Mouse (Mus musculus): ENCODE results near the gene Eaf1. TPM values are rescaled to one million over a fixed set of nuclear protein-coding genes. Genes with fewer than 3 reads are reported as not detected.
A peak's percentile ranks its signal among the peaks of the same experiment; 100 is the strongest.

Gene Eaf1
- polyA plus RNA-seq, 1 experiment from 2014 or later, result 36.9 TPM

- 76% methylated on average over 7 of the region's 7 CpGs for WGBS
Observed at GRCm38 (mm10) chr14:31525040-31525810, 31.0 kb downstream of the Eaf1 start.

GRCm38 (mm10) chr14:31530847-31531246, 36.6 kb downstream of the Eaf1 start:
- no peak for DNase-seq (ENCODE audit: low spot score)
- Histone ChIP-seq H3K4me1 (peaks cover 26% of the 10 kb centered on the region), H3K36me3 (no peaks in the 10 kb centered on the region), H3K9me3 (replicated peaks) (no peaks in the 10 kb centered on the region), H3K4me3 (no peak overlapping the region), H3K27me3 (ENCODE audit: low read depth, poor library complexity, severe bottlenecking) (no peaks in the 10 kb centered on the region), H3K27ac (peak overlapping the region; percentile 63; the same call in 1 of the 2 replicates)
- WGBS, result 93% methylated on average over 4 of the region's 4 CpGs

More at GRCm38 (mm10) chr14:31525040-31525810, 31.0 kb downstream of the Eaf1 start:
- no peaks in the 10 kb centered on the region for H3K36me3 ChIP-seq
- no peak for DNase-seq (ENCODE audit: low spot score)
- H3K9me3 ChIP-seq (replicated peaks), result no peaks in the 10 kb centered on the region
- peaks cover 4% of the 10 kb centered on the region; the same call in 1 of the 2 replicates for H3K4me1 ChIP-seq
- H3K27me3 ChIP-seq (ENCODE audit: low read depth, poor library complexity, severe bottlenecking), result no peaks in the 10 kb centered on the region
- H3K4me3 ChIP-seq, result no peak overlapping the region
- no peak overlapping the region for H3K27ac ChIP-seq

- WGBS, result 66% methylated on average over 12 of the region's 12 CpGs
- no peak for DNase-seq (ENCODE audit: low spot score)
Observed at GRCm38 (mm10) chr14:31531506-31532148, 37.4 kb downstream of the Eaf1 start.

GRCm38 (mm10) chr14:31532656-31533055, 38.5 kb downstream of the Eaf1 start:
- Histone ChIP-seq H3K27me3 (ENCODE audit: low read depth, poor library complexity, severe bottlenecking) (no peaks in the 10 kb centered on the region), H3K4me1 (peaks cover 26% of the 10 kb centered on the region), H3K4me3 (no peak overlapping the region), H3K27ac (peak overlapping the region; percentile 7; the same call in 1 of the 2 replicates), H3K36me3 (no peaks in the 10 kb centered on the region), H3K9me3 (replicated peaks) (no peaks in the 10 kb centered on the region)
- no peak for DNase-seq (ENCODE audit: low spot score)
- 81% methylated on average over 3 of the region's 3 CpGs for WGBS

More at GRCm38 (mm10) chr14:31531506-31532148, 37.4 kb downstream of the Eaf1 start:
- Histone ChIP-seq H3K4me3 (no peak overlapping the region), H3K4me1 (peaks cover 26% of the 10 kb centered on the region), H3K27ac (peak overlapping the region; percentile 63), H3K9me3 (replicated peaks) (no peaks in the 10 kb centered on the region), H3K36me3 (no peaks in the 10 kb centered on the region), H3K27me3 (ENCODE audit: low read depth, poor library complexity, severe bottlenecking) (no peaks in the 10 kb centered on the region)

GRCm38 (mm10) chr14:31537298-31537697, 43.1 kb downstream of the Eaf1 start:
- Histone ChIP-seq H3K27ac (no peak overlapping the region), H3K36me3 (no peaks in the 10 kb centered on the region), H3K4me3 (no peak overlapping the region), H3K4me1 (peaks cover 9% of the 10 kb centered on the region), H3K9me3 (replicated peaks) (no peaks in the 10 kb centered on the region), H3K27me3 (ENCODE audit: low read depth, poor library complexity, severe bottlenecking) (no peaks in the 10 kb centered on the region)
- WGBS, result 82% methylated on average over 6 of the region's 6 CpGs
- DNase-seq (ENCODE audit: low spot score), result no peak

- WGBS, result 79% methylated on average over 11 of the region's 11 CpGs
- H3K9me3 ChIP-seq (replicated peaks), result no peaks in the 10 kb centered on the region
- no peaks in the 10 kb centered on the region for H3K36me3 ChIP-seq
- no peaks in the 10 kb centered on the region for H3K27me3 ChIP-seq (ENCODE audit: low read depth, poor library complexity, severe bottlenecking)
- no peak overlapping the region for H3K4me3 ChIP-seq
- peak overlapping the region; percentile 21; the same call in 1 of the 2 replicates for H3K27ac ChIP-seq
- no peaks in the 10 kb centered on the region for H3K4me1 ChIP-seq
- no peak for DNase-seq (ENCODE audit: low spot score)
Observed at GRCm38 (mm10) chr14:31543885-31544442, 49.8 kb downstream of the Eaf1 start.

- WGBS, result 94% methylated on average over 7 of the region's 7 CpGs
- no peaks in the 10 kb centered on the region for H3K36me3 ChIP-seq
- peaks cover 14% of the 10 kb centered on the region for H3K4me1 ChIP-seq
- no peaks in the 10 kb centered on the region for H3K9me3 ChIP-seq (replicated peaks)
- DNase-seq (ENCODE audit: low spot score), result no peak
- H3K27me3 ChIP-seq (ENCODE audit: low read depth, poor library complexity, severe bottlenecking), result no peaks in the 10 kb centered on the region
- no peak overlapping the region for H3K4me3 ChIP-seq
- no peak overlapping the region for H3K27ac ChIP-seq
Observed at GRCm38 (mm10) chr14:31555021-31555420, 60.8 kb downstream of the Eaf1 start.

- DNase-seq (ENCODE audit: low spot score), result no peak
- 71% methylated on average over 14 of the region's 14 CpGs for WGBS
- Histone ChIP-seq H3K36me3 (no peaks in the 10 kb centered on the region), H3K27me3 (ENCODE audit: low read depth, poor library complexity, severe bottlenecking) (no peaks in the 10 kb centered on the region), H3K27ac (peak overlapping the region; percentile 42; the same call in 1 of the 2 replicates), H3K4me1 (peaks cover 23% of the 10 kb centered on the region), H3K9me3 (replicated peaks) (no peaks in the 10 kb centered on the region), H3K4me3 (no peak overlapping the region)
Observed at GRCm38 (mm10) chr14:31555963-31556434, 61.8 kb downstream of the Eaf1 start.

GRCm38 (mm10) chr14:31556526-31557260, 62.5 kb downstream of the Eaf1 start:
- no peak for DNase-seq (ENCODE audit: low spot score)
- peaks cover 27% of the 10 kb centered on the region for H3K4me1 ChIP-seq
- 88% methylated on average over 9 of the region's 9 CpGs for WGBS
- H3K9me3 ChIP-seq (replicated peaks), result no peaks in the 10 kb centered on the region
- H3K36me3 ChIP-seq, result no peaks in the 10 kb centered on the region
- H3K27me3 ChIP-seq (ENCODE audit: low read depth, poor library complexity, severe bottlenecking), result no peaks in the 10 kb centered on the region
- H3K27ac ChIP-seq, result 0 out of 2 replicates have a peak overlapping the region, but pooled peaks have one; percentile 42
- no peak overlapping the region for H3K4me3 ChIP-seq

GRCm38 (mm10) chr14:31557273-31557672, 63.1 kb downstream of the Eaf1 start:
- Histone ChIP-seq H3K27ac (no peak overlapping the region), H3K9me3 (replicated peaks) (no peaks in the 10 kb centered on the region), H3K4me3 (no peak overlapping the region), H3K36me3 (no peaks in the 10 kb centered on the region), H3K4me1 (peaks cover 27% of the 10 kb centered on the region), H3K27me3 (ENCODE audit: low read depth, poor library complexity, severe bottlenecking) (no peaks in the 10 kb centered on the region)
- WGBS, result 92% methylated on average over 8 of the region's 8 CpGs
- DNase-seq (ENCODE audit: low spot score), result no peak

- H3K9me3 ChIP-seq (replicated peaks), result no peaks in the 10 kb centered on the region
- H3K36me3 ChIP-seq, result no peaks in the 10 kb centered on the region
- no peak for DNase-seq (ENCODE audit: low spot score)
- no peak overlapping the region for H3K27ac ChIP-seq
- peaks cover 27% of the 10 kb centered on the region for H3K4me1 ChIP-seq
- H3K27me3 ChIP-seq (ENCODE audit: low read depth, poor library complexity, severe bottlenecking), result no peaks in the 10 kb centered on the region
- no peak overlapping the region for H3K4me3 ChIP-seq
- WGBS, result 65% methylated on average over 9 of the region's 9 CpGs
Observed at GRCm38 (mm10) chr14:31557784-31558183, 63.6 kb downstream of the Eaf1 start.

GRCm38 (mm10) chr14:31559216-31559615, 65.0 kb downstream of the Eaf1 start:
- no peak for DNase-seq (ENCODE audit: low spot score)
- Histone ChIP-seq H3K9me3 (replicated peaks) (no peaks in the 10 kb centered on the region), H3K36me3 (no peaks in the 10 kb centered on the region), H3K4me3 (no peak overlapping the region), H3K27me3 (ENCODE audit: low read depth, poor library complexity, severe bottlenecking) (no peaks in the 10 kb centered on the region), H3K27ac (no peak overlapping the region), H3K4me1 (peaks cover 28% of the 10 kb centered on the region)
- WGBS, result 73% methylated on average over 5 of the region's 5 CpGs

Data from limb, embryonic 10.5 days (tissue).